Mouse (Mus musculus) right cerebral cortex, adult 2 months (tissue): ENCODE data around the gene Men1.
A peak's percentile ranks its signal among the peaks of the same experiment; 100 is the strongest.

Experiments
- DNase-seq, 2 experiments: peaks; one replicate each; pipeline ENCODE4 v3.0.0; 2021 to 2022; ENCODE audit warnings: low spot score in 2 of 2

The Men1 gene

DNA sequence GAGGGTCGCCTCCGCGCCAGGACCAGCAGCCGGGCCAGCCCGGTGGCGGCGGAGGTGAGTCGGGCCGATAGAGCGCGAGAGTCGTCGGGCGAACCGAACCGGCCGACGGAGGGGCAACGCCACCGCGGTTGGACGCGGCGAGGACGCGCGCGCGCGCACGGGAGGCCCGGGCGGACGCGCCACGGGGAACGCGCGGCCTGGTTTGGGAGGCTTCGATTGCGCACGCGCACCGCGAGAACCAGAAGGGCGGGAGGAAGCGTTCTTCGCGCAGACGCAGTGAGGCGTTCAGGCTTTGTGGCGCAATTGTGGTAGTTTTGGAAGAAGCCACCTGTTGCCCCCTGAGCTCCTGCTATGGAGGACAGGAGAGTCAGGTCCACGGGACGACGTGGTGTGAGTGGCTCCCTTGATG lies 29.5 kb downstream of the Men1 start:
- DNase-seq: peak; percentile 91 to 94

DNA sequence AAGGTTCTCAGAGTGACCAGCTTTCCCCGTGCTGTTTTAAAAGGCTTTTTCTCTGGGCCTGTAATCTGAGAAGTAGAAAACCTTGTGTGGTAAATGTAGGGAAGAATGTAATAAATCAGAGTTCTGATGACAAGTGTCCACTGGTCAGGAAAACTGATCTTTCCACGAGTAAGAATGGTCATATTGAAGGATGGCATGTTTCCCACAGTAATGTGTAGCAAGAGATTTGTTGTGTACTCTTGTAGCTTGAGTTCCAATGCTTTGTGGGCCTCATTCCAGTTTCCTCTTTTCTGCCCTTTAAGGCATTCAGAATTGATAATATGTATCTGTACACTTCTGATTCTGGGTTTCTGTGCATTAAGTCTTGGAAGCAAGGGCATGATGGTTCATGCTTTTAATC lies 30.1 kb downstream of the Men1 start:
- DNase-seq: no peak

DNA sequence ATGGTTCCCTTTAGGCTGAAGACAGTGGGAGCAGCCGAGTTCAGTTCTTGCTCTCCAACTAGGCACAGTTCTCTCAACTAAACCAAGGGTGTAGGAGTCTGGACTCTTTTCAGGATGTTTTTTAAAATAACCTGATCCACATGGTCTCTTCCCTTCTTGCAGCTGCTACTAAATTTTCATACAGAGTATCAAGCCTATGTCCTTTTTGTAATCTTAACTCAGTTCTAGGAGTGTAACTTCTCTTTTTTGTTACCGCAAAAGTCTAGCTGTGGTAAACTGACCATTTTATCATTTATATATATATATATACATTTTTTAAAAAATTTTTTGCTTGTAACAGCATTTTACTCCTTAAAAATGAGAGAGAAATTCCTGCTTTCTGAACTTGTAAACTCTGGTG lies 35.4 kb downstream of the Men1 start:
- no peak for DNase-seq

DNA sequence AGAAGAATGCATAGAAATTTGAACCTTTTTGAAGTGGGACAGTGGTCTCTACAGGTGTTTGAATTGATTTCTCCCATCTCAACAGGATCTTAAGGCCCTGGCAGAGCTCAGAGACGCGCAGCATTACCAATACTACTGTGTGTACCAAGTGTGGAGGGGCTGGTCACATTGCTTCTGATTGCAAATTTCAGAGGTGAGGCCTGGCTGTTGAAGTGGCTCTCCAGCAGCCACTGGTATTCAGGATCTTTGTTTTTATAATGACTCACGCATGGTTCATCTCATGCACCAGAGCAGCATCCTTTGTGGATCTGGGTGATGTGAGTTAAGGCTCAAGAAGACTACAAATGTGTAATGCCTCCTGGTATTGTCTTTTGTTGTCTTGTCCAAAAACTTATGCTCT lies 37.7 kb downstream of the Men1 start:
- no peak for DNase-seq

DNA sequence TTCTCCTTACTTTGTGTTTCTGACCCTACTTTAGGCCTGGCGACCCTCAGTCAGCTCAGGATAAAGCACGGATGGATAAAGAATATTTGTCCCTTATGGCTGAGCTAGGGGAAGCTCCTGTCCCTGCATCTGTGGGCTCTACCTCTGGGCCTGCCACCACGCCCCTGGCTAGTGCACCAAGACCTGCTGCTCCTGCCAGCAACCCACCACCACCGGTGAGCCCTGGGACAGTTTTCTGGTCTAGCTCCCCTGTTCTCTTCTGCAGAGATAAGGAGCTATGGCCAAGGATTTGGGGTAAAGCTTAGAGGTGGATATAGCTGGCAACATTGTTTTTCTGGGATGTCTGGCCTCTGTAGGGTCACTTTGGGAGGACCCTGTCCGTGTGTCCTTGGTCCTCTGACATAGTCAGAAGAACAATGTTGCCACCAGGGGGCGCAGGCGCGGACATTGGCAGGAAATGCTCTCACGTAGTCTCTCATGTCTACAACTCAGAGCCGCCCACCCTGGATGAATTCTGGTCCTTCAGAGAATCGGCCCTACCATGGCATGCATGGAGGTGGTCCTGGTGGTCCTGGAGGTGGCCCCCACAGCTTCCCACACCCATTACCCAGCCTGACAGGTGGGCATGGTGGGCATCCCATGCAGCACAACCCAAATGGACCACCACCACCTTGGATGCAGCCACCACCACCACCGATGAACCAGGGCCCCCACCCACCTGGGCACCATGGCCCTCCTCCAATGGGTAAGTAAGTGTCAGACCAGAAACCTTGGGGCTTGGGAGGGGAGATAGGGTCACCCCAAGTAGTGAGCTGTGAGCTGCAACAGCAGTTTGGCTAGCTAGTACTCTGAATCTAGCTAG lies 39.0 kb downstream of the Men1 start:
- DNase-seq: peak; percentile 79 to 83

DNA sequence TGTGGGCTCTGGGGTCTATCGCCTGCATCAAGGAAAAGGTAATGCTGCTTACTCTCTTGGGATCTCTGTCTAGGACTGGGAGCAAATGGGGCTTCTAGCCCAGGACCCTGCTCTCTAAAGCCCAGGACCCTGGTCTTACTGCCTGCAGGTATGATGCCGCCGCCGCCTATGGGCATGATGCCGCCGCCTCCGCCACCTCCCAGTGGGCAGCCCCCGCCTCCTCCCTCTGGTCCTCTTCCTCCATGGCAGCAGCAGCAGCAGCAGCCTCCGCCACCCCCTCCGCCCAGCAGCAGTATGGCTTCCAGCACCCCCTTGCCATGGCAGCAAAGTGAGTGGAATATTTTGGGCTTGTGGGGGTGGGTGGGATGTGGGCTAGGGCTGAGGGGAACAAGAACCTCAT lies 39.8 kb downstream of the Men1 start:
- no peak for DNase-seq

DNA sequence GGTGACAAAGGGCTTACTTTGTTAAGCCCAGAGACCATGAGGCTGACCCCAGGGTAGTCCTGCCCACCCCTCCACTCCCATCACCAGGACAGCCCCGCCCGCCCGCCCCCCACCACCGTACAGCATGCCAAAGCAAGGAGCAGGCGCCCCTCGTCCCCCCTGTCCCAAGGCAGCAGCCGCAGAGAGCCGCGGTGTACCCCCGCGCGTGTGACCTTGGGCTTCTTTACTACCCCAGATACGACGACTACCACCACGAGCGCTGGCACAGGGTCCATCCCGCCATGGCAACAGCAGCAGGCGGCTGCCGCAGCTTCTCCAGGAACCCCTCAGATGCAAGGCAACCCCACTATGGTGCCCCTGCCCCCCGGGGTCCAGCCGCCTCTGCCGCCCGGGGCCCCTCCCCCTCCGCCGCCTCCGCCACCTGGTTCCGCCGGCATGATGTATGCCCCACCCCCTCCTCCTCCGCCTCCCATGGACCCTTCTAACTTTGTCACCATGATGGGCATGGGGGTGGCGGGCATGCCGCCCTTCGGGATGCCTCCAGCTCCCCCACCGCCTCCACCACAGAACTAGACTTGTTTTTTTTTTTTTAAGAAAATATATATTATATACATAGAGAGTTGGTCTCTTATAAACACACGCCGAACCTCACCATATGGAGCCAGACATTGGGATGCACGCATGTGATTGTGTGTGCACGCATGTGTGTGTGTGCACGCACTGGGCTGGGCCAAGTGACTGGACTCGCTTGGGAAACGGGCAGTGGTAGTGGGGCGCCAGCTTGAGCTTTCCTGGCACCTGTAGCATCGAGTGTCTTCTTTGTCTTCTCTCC lies 40.9 kb downstream of the Men1 start:
- DNase-seq: no peak

DNA sequence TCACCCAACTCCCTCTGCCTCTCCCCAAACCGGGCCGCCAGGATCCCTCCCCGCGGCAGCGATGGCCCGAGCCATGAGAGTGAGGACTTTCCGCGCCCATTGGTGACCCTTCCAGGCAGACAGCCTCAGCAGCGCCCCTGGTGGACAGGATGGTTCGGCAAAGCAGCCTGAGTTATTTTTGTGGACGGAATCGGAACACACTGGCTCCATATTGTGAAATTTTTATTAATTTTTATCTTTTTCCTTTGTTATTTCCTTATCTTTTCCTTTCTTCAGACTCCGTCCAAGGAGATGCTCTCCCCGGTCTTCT lies 41.4 kb downstream of the Men1 start:
- DNase-seq: no peak

DNA sequence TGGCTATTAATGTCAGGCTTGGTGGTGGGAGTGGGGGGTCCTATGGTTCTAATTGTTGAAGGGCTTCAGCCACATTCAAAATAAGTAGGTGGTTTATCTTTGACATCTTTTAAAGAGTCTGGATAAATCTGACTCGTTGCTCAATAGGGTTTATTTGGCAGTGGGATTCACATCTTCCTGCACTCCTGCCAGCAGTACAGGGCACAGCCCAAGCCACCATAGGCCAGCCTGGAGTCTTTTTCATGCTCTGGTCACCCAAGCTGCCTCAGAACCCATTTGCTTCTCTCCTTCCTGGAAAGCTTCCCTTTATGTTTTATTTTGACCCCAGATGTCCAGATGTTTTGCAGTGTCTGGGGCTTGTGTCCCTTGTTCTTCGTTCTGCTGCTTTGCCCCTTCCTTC lies 41.9 kb downstream of the Men1 start:
- DNase-seq: no peak

DNA sequence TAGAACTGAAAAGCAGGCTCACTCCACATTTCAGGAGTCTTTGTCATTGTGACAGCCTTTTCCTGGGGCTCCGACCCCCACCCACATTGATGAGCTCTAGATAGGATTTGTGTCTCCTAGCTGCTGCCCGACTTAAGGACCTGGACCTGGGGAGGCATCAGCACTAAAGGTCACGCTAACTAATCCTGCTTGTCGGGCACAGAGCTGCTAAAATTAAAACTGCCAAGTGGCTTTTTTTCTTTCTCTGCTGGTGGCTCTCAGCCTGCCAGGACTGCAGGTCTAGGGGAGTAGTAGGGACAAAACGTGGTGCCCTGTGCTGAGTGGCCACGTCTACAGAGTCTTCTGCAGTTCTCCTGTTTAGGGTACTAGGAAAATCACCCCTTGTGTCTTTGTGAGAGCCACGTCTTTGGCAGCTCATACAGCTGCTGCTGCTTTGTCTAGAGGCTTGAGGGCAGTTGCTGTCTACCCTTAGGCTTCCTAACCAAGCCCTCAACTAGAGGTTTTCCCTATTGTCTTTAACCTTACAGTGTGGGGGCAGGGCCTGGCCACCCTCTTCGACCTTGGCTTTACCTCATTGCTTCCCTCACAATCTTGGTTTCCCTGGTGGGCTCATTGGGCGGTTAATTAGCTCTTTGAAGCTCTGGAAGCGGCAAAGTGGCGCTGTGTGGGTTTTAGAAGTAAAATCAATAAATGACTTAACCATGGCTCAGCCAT lies 42.7 kb downstream of the Men1 start:
- no peak for DNase-seq

DNA sequence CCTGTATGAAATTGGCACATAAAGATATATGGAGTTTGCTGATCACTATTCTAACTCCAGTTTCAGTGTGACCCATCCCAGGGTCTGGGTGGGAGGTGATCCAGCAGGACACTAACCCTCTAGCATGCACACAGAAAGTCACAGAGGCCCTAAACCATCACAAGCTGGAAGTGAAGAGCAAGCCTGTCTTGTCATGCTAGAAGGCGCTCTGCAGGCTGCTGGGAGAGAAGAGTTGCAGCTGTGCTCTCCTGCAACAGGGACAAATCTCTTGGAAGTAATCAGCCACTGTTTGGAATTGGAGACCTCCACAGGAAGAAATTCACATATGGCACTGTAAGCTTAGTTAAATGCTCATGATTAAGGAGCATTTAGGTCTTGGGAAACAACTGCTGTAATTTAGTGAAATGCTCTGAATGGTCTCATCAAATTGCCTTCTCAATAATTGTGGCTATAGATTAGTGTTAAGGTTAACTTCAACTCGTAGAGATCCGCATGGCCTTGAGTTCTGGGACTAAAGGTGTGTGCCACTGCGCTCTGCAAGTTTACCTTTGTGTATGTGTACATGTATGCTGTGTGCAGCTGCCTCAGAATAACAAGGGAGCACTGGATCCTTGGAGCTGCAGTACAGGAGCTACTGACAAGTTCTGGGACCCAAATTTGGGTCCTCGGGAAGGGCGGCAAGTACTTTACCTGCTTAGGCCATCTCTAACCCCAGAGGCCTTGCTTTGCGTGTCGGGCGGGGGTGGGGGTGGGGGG lies 45.8 kb downstream of the Men1 start:
- DNase-seq: no peak

DNA sequence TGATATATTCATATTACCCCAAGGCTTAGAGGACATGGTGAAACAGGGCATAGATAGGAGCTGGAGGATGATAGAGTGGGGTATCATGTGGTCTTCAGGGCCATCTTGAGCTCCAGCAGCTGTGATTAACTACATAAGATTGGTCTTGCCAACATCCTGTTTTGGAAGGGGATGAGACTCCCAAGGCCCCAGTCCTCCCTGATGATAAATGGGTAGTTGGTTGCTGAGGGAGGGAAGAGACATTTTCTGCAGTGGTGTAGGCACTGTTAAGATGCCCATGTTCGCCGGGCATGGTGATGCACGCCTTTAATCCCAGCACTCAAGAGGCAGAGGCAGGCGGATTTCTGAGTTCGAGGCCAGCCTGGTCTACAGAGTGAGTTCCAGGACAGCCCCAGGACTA lies 46.5 kb downstream of the Men1 start:
- DNase-seq: no peak

DNA sequence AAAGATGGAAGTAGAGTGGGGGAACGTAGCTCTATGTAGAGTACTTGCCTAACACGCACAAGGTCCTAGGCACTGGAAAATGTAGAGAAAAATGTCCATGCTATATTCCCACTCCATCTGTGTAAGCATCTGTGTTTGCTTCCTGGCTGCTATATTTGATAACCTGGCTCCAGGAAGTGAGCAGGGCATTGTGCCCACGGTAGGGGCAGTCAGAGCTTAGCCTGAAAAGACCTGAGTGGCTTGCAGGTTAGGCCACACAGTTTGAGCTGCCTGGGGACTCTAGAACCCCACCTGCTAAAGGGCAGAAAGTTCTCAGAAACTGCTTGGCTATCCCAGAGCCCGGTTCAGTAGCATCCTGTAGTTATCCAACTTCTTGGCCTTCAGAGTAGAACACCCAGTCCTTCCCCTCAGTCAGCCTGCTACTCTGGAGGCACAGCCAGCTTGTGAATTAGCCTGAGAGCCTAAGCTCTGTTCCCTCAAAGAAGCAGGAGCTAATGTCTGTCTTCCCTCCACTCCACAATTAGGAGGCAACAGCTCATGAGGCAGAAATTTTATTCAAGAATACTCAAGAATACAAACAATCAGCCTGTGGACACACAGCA lies 47.6 kb downstream of the Men1 start:
- DNase-seq: no peak

DNA sequence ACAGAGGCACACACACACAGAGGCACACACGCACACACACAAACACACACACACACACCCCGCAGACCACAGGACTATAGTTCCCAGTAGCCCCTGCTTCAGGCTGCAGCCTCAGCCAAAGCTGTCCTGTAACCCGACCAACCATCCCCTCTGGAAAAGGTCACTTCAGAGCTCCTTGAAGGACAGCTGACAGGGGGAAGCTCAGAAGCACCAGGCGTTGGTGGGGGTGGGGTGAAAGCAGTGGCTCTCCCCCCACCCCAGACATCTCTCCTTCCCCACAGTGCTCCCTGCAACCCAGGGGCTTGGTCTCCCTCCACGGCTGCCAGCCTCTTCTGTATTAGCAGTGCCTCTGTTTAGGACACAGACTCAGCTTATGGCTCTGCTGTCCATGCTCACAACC lies 48.7 kb downstream of the Men1 start:
- no peak for DNase-seq

DNA sequence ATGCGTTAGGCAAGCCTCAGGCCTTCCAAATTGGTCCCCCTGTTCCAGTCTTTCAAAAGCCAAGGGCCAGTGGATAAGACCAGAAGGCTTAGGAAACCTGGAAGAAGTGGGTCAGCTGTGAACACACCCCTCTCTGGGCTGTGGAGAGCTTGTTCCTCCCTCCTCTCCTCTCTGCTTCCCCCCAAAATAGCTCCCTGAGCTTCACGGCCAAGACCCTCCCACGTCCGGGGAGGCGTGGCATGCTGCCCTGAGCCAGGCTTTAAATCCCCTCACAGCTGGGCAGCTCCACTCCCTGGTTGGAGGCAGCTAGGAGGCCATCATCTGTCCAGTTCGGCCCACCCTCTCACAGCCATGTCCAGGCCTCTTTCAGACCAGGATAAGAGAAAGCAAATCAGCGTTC lies 49.3 kb downstream of the Men1 start, which contains the start of gene Pygm:
Gene Pygm, plus strand, starts transcription at position 272 of the 400 bp plus-strand sequence.
- peak; percentile 58 to 67 for DNase-seq

DNA sequence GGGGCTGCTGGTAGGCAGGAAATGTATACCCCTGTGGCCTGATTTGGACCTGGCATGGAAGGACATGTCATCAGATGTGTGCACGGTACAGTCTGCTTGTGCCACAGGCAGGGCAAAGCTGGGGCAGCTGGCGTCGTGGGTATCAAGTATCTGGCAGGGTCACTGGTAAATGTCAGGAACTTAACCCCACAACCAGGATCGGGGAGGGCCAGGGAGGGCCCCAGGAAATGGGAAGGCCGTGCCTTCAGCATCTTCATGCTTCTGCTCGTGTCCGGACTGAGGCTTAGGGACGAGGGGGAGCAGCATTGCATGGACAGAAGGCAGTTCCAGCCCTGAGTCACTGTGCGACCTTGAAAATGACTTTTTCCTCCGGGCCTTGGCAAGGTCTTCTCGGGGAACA lies 50.2 kb downstream of the Men1 start:
- DNase-seq: no peak

DNA sequence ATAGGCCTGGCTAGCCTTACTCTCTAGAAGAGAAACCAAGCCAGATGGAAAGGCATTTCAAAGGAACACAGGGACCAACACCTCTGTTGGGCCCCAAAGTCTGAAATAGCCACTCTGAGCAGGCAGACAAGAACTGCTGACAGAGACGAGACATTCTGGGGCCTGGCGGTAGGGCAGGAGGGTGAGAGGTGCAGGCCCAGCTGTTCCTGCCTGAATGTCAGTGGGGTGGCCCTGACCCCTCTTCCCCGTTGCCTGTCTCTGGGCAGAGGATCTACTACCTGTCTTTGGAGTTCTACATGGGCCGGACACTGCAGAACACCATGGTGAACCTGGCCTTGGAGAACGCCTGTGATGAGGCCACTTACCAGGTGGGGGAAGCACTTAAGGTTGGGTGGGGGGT lies 50.6 kb downstream of the Men1 start:
- no peak for DNase-seq

DNA sequence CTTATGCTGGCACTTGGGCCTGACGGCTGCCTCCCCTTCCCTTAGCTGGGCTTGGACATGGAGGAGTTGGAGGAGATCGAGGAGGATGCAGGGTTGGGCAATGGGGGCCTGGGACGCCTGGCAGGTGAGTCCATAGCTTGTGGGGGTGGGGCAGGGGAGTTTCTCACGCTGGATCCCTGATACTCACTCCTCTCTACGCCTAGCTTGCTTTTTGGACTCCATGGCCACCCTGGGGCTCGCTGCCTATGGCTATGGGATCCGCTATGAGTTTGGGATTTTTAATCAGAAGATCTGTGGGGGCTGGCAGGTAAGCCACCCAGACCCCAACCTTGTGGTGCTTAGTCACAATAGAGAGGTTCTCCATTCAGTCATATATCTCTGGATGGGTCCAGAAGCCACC lies 51.0 kb downstream of the Men1 start:
- DNase-seq: no peak

DNA sequence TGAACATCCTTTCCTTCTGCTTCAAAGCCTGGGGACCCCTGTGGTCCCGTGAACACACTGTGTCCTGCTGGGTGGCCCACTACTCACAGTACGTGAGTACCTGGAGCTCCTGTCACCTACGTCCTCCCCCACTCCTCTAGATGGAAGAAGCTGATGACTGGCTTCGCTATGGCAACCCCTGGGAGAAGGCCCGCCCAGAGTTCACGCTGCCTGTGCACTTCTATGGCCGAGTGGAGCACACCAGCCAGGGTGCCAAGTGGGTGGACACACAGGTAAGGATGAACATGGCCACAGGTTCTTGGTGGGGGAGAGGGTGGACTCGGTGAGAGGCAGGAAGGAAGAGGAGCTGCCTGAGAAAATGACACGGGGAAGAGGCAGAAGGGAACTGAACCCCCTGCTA lies 51.5 kb downstream of the Men1 start:
- DNase-seq: no peak

DNA sequence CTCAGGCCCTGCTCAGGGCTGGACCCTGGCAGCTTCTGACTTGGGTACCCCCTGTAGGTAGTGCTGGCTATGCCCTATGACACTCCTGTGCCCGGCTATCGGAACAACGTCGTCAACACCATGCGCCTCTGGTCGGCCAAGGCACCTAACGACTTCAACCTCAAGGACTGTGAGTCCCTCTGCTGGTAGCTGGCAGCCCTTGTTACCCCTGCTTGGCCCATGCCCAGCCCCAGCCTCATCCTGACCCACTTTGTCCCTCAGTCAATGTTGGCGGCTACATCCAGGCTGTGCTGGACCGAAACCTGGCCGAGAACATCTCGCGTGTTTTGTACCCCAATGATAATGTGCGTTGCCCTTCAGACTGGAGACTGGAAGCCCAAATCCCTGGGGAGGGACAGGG lies 53.2 kb downstream of the Men1 start:
- no peak for DNase-seq

DNA sequence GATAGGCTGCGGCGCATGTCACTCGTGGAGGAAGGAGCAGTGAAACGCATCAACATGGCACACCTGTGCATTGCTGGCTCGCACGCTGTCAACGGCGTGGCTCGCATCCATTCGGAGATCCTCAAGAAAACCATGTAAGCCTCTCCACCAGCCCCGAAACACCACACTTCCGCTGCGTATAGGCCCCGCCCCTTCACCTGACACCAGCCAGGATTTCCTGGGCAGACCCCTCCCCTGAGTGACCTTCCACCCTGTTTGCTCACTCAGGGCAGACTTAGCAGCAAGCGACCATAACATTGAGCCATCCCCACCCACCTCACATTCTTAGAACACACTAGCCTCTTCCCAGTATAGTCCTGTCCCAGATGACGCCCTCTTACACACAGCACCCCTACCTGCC lies 55.0 kb downstream of the Men1 start:
- DNase-seq: no peak
